In genomic region chr9:119574366-119574765, GRCm38 (mm10) we compare ENCODE assay signal across 25 mouse cellular contexts. TPM values are rescaled to one million over a fixed set of nuclear protein-coding genes. Genes with fewer than 3 reads are reported as not detected.
DNase-seq lines count a peak whose midpoint lies in the region; ATAC-seq lines count a peak whose summit lies in the region.
"Had no signal": no experiment of that assay in that cellular context is flagged by ENCODE, and none has a peak within 500 bp of the region (broad histone marks: within the 10 kb centered on the region; RNA-seq: fewer than 3 reads in every experiment).

No protein-coding gene starts in this region.

- H3K4me1 ChIP-seq in heart, embryonic 15.5 days (replicated peaks), result peaks cover 55% of the 10 kb centered on the region
- peaks cover 46% of the 10 kb centered on the region for H3K4me1 ChIP-seq in forebrain, embryonic 15.5 days

- H3K27ac ChIP-seq in heart, embryonic 15.5 days, result peak overlapping the region; percentile 63
- no peak overlapping the region for H3K27ac ChIP-seq in forebrain, embryonic 15.5 days (replicated peaks)
- H3K27ac ChIP-seq: embryonic facial prominence, embryonic 12.5 days; hindbrain, embryonic 14.5 days; liver, embryonic 15.5 days; neural tube, embryonic 13.5 days; stomach, embryonic 15.5 days had no signal

- intact Hi-C loops in heart, postnatal 36 days (cut with DNase I), result no loop called here

- H3K9me3 ChIP-seq in heart, embryonic 15.5 days (replicated peaks), result no peaks in the 10 kb centered on the region
- no peaks in the 10 kb centered on the region for H3K9me3 ChIP-seq in forebrain, embryonic 15.5 days
- H3K9me3 ChIP-seq: embryonic facial prominence, embryonic 12.5 days; liver, embryonic 15.5 days; neural tube, embryonic 13.5 days; stomach, embryonic 15.5 days had no signal

- H3K9ac ChIP-seq in heart, embryonic 15.5 days, result no peak overlapping the region
- no peak overlapping the region for H3K9ac ChIP-seq in forebrain, embryonic 15.5 days (replicated peaks)
- H3K9ac ChIP-seq: embryonic facial prominence, embryonic 12.5 days; hindbrain, embryonic 14.5 days; liver, embryonic 15.5 days; neural tube, embryonic 13.5 days; stomach, embryonic 15.5 days had no signal

- H3K4me3 ChIP-seq in heart, embryonic 15.5 days, result no peak overlapping the region
- H3K4me3 ChIP-seq in forebrain, embryonic 15.5 days, result no peak overlapping the region
- H3K4me3 ChIP-seq: embryonic facial prominence, embryonic 12.5 days; liver, embryonic 15.5 days; myocyte; neural tube, embryonic 13.5 days; stomach, embryonic 15.5 days had no signal

- peak overlapping the region; percentile 28 for H3K4me2 ChIP-seq in heart, embryonic 15.5 days
- no peak overlapping the region for H3K4me2 ChIP-seq in forebrain, embryonic 15.5 days (replicated peaks)
- H3K4me2 ChIP-seq: embryonic facial prominence, embryonic 12.5 days; hindbrain, embryonic 14.5 days; liver, embryonic 15.5 days; neural tube, embryonic 13.5 days; stomach, embryonic 15.5 days had no signal

- peak; percentile 45; the same call in 1 of the 2 replicates for ATAC-seq in heart, embryonic 15.5 days (replicated peaks; ENCODE audit: insufficient number of reproducible peaks, insufficient read depth, low FRiP score, low read depth)
- ATAC-seq in forebrain, embryonic 15.5 days (replicated peaks), result no peak
- ATAC-seq: inflammation-experienced regulatory T-cells, adult 6 months; Patski had no signal

- H3K36me3 ChIP-seq in heart, embryonic 15.5 days, result no peaks in the 10 kb centered on the region
- H3K36me3 ChIP-seq in forebrain, embryonic 15.5 days, result no peaks in the 10 kb centered on the region
- H3K36me3 ChIP-seq: embryonic facial prominence, embryonic 12.5 days; G1E; liver, embryonic 15.5 days; neural tube, embryonic 13.5 days; stomach, embryonic 15.5 days had no signal

- WGBS in heart, embryonic 15.5 days, result 53% methylated on average over 7 of the region's 7 CpGs
- WGBS in forebrain, embryonic 15.5 days, result 71% methylated on average over 7 of the region's 7 CpGs

- peak; percentile 98 for DNase-seq in heart, adult 11 months
- DNase-seq in heart, adult 9 months (ENCODE audit: low spot score in 2 of 2), result peak; percentile 69 to 80
- DNase-seq in heart, postnatal 36 days, result peak; percentile 48 to 64
- no peak for DNase-seq in urinary bladder, adult 18-20 months (ENCODE audit: low spot score in 2 of 2)
- no peak for DNase-seq in spleen, postnatal 10 days (ENCODE audit: low spot score in 2 of 2)
- DNase-seq: cerebellum, adult 18-20 months; cerebellum, postnatal 25 days; kidney, adult 18-20 months; kidney, postnatal 4 days; midbrain, embryonic 14.5 days; right cerebral cortex, postnatal 4 days; thymus, postnatal 25 days had no signal

- peaks cover 87% of the 10 kb centered on the region for H3K27me3 ChIP-seq in heart, embryonic 15.5 days
- H3K27me3 ChIP-seq in forebrain, embryonic 15.5 days, result peaks cover 31% of the 10 kb centered on the region
- H3K27me3 ChIP-seq: Patski had no signal

RNA-seq across cellular contexts. Expression of gene Scn5a, which starts 4.5 kb away (rescaled TPM):
- 7.0 and 9.0 TPM in 2 replicates for polyA plus RNA-seq in heart, embryonic 15.5 days (2015; fragmentation: Nextera tagmentation; extraction: Ambion mirVana)
- 100 to 1,000 TPM; 127 to 161 TPM for total RNA-seq in heart, postnatal 36 days (2021)
- 0.79 TPM in 2 replicates for polyA plus RNA-seq in forebrain, embryonic 15.5 days (2015; fragmentation: Nextera tagmentation; extraction: Ambion mirVana)
- total RNA-seq: granulocyte monocyte progenitor cell, adult 5-6 weeks; megakaryocyte-erythroid progenitor cell, adult 5-6 weeks had no signal
- polyA plus RNA-seq: G1E; inflammation-experienced regulatory T-cells, adult 6 months had no signal

Comparison
In these comparisons a context has a peak if more than half of its experiments do, and no peak if none do; other contexts are left out.
1. DNase-seq: peak in heart, adult 11 months (single experiment), heart, adult 9 months (2 of 2) and heart, postnatal 36 days (2 of 2); none in urinary bladder, adult 18-20 months (0 of 2) and spleen, postnatal 10 days (0 of 2).